Mouse (Mus musculus): ENCODE data around the gene Ptprcap.

Gene Ptprcap

DNA sequence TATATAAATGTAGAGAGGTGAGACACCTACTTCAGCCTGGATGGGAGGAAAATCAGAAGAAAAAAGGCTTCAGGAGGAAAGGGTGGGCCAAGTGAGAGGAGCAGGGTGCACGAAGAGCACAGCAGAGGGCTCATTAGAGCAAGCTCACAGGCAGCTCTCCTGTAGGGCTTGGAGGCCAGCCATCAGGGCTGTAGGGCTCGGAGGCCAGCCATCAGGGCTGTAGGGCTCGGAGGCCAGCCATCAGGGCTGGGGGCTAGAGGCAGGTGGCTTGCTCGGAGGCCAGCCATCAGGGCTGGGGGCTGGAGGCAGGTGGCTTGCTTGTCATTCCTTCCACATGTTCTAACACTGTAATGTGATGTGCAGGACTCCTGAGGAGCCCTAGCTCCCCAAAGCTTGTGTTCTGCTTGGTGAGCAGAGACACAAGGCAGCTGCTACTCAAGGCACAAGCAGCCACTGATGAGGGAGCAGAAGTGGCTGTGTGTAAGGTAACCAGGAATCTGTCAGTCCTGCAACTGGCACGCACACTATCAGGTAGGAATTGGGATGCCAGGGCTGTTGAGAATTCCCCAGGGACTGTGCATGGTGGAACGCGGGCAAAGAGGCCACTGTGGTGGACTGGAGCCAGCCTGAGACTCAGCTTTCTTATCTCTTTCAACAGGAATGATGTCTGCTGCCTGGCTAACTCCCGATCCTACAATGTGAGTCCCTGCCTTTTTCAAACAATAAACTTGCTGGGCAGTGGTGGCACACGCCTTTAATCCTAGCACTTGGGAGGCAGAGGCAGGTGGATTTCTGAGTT is 13.5 kb downstream of the Ptprcap start:
- no peak for DNase-seq (ENCODE audit: low read depth, low spot score)

DNA sequence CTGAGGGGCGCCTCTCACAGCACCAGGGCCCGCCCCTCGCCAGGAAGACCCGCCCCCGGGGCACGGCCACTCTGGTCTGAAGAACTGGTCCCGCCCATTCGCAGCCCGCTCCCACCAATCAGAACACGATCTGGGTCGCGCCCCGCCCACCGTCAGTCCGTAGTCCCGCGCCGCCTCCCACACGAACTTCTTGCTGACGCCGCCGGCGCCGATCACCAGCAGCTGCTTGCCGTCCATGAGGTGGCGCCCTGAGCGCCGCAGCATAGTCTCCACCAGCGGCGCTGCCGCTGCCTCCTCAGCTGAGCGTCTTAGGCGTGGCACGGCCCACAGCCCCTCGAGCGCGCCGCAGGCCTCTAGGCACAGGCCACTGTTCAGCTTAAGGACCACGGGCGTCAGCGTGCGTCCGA is 16.0 kb downstream of the Ptprcap start:
- DNase-seq (ENCODE audit: low read depth, low spot score), result peak; percentile 99

DNA sequence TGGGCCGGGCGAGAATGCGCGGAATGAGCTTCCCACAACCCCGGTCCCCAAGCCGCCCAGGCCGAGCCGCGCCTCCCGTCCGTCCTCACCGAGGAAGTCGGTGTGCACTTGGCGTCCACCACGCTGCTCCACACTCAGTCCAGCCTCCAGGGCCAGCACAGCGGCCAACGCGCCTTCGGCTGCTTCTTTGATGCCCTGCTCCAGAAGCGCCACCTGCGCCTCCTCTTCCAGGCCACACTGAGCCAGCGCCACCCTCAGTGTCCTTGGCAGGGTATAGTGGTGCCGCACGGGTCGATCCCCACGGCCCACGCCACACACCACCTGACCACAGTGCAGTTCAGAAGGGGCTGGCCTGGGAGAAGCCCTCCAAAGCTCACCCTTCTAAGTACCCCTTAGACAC is 16.4 kb downstream of the Ptprcap start:
- peak; percentile 66 for DNase-seq (ENCODE audit: low read depth, low spot score)

DNA sequence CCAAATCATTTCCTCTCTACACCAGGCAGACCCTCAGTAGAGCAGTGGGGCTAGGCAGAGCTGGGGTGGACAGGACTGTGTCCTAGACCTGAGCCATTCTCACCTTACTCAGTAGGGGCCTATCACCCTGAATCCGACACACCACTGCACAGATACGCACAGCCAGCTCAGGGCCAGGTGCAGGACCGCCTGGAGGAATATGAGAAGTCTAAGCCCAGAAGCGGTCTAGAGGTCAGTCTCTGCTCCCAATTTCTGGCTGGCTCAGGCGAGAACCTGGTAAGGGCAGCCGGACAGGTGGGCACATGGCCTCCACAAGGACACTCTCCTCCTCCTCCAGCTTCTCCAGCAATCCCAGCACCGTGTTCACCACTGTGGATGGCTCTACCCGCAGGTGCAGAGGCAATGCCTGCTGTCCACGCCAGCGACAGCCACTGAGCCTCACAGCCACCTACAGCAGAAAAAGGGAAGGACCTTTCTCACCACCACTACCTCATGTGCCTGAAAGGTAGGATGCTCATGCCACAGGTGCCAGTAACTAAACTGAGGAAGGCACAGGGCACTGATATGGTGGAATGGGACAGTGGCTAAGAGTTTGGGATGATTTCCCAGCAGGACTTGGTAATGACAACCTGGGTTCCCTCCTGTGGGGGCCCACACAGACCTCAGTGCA is 17.5 kb downstream of the Ptprcap start:
- DNase-seq (ENCODE audit: low read depth, low spot score), result no peak

DNA sequence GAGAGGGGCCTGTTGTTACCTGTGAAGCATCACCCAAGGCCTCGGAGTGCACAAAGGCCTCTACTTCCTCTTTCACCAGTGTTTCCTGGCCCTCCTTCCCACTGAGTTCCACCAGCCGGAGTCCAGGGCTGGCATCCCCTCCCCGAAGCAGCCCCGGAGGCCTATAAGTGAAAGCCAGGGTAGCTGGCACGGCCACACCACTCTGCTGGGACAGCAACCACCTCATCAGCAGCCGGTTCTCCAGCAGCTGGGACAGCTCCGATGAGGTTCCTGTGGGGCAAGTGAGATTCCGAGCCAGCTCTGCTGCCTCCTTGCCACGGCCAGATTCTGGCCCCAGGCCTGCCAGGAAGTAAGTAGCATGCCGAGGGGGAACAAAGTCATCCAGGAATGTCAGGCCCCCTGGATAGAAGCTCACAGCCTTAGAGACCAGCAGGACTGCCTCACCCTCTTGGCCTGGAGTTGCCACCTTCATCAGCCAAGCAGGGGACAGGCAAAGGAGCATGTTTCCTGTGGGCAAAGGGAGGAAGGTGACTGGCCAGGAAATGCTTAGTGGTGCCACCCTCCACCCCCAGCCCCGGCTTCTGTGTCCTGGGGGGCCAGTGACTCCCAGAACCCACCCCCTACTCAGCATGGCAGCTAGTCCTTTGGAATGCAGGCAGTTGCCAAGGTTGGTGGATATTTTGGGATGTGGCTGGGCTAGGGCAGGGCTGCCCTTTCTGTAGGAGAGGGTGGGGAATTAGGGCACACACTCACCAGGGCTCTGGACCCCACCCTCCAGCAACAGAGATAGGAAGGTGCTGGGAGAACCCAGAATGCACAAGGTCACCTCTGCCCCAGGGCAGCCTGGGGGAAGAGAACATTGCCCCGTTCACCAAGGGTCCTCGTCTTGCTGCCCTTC is 18.2 kb downstream of the Ptprcap start:
- no peak for DNase-seq (ENCODE audit: low read depth, low spot score)

DNA sequence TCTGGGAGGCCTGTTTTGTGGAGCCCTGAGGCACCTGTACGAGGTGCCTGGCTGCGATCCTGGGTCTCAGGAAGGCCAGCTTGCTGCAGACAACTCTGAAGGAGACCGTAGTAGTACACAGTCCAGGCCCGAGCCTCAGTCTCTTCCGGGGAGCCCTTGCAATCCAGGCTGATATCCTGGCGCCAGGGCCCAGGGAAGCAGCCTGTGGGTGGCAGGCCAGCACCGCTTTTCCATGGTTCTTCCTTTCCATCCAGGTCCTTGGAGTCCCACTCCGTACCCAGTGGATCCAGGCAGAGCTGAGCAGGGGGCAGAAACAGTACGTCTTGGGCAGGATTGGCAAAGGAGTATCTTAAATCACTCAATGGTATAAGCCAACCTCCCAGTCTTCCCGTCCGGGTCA is 19.5 kb downstream of the Ptprcap start:
- DNase-seq (ENCODE audit: low read depth, low spot score), result no peak

DNA sequence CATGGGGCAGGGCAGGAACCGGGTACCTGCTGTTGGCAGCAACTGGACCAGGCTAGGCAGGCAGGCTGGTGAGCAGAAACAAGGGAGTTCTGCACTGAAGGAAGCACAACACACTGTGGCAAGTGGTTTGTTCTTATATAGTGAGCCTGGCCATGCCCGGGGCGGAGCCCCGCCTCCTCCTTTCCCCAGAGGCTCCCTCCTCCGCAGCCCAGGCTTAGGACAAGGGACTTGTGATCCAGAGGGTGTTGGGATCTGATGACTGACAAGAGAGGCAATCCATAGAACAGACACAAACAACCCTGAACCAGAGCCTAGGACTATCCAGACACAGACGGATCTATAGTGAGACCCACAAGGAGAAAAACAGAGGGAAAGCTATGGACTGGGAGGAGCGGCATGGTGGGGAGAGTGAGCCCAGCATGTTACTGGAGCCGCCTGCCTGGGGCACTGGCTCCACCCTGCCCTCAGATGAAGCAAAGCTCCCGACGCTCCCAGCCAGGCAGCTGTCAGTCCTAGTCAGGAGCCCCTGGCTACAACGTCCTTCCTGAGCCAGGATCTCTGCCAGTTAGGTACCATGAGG is 22.1 kb downstream of the Ptprcap start, which contains the start of gene Carns1:
TSS of gene Carns1 (minus strand) at position 112 of the 580 bp plus-strand sequence.
- peak; percentile 71 for DNase-seq (ENCODE audit: low read depth, low spot score)

DNA sequence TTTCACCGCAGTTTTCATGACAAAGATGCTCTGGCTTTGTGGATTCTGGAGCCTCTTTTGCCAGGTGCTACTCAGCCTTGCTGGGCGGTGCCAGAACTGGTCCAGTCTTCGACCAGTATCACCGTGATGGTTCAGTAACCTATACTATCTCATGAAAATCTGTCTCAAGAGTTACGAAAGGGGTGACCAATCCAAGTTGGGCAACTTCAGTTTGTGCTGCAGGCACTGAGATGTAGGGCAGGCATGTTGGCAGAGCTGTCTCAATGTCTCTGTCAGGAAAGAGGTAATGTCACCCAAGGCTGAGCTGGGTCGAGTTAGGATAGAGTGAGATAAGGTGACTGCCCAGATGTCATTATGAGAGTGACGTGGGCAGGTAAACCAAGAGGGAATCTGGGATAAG is 27.0 kb downstream of the Ptprcap start:
- DNase-seq (ENCODE audit: low read depth, low spot score), result no peak

DNA sequence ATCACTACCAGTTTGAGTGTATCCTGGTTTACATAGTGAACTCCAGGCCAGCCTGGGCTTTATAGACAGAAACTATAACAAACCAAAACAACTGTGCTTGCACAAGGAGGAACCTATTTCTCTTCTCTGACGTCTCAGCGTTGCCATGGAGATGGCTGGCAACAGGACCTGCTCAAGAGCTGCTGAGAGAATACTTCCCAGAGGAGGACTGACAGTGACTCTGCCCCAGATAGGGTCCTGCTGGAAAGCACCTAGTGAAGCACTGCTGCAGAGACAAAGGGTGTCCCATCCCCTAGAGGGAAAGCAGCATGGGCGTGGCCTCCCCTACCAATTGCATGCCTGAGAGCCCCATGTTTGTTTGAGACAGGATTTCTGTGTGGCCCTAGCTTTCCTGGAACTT is 28.5 kb downstream of the Ptprcap start:
- DNase-seq (ENCODE audit: low read depth, low spot score), result peak; percentile 91

DNA sequence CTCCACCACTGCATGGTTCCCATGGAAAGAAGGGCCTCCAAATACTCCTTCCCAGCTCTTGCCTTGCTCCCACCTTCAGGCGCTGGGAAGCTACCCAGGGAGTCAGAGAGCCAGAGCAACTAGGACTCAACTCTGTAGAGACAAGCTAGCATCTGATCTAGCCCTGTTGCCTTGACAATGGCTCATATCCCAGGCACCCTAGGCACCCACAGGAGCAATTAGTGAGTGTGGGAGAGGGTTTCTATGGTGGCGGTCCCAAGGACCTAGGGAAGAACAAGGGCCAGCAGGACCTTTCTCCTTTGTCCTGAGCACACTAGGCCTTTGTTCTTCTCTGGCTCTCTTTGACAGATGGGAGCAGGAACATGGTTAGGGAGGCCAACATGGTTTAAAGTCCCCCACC is 30.3 kb downstream of the Ptprcap start:
- DNase-seq (ENCODE audit: low read depth, low spot score), result peak; percentile 80

DNA sequence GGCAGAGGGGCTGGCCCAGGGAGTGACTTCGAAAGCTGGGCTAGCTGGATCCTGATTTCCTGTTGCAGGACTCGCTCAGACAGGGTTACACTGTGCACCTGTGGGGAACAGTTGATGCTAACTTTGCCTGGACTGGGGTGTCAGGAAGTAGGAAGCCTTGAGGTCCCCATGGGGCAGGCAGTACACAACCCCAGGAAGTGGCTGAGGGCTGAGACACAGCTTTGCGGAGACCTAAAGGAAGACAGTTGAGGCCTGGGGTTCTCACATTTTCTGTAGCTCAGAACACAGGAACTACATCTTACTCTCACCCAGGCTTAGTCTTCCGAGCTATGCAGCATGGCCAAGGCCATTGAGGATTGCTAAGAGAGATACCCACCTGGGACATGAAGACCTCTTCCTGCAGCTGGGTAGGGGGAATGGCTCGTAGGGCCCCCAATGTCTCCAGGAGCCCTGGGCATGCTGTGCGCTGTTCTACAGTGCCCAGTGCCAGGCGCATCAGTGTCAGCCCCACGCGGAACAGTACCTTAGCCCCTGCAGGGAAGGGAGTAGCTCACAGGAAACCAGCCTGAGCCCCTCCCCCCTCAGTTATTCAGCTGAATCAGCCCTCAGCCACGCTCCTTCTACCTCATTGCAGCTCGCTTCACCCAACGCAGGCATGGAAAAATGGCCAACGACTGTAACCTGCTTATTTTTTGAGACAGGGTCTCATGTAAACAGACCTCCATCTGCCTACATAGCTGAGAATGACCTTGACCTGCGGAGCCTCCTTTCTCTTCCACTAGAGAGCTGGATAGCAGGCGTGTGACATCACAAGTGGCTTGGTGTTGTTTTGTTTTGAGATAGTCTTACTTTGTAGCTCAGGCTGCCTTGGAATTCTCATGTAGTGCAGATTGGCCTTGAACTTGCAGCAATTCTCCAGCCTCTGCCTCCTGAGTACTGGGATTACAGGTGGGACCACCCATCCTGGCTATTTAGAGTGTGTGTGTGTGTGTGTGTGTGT is 31.9 kb downstream of the Ptprcap start:
- no peak for DNase-seq (ENCODE audit: low read depth, low spot score)

DNA sequence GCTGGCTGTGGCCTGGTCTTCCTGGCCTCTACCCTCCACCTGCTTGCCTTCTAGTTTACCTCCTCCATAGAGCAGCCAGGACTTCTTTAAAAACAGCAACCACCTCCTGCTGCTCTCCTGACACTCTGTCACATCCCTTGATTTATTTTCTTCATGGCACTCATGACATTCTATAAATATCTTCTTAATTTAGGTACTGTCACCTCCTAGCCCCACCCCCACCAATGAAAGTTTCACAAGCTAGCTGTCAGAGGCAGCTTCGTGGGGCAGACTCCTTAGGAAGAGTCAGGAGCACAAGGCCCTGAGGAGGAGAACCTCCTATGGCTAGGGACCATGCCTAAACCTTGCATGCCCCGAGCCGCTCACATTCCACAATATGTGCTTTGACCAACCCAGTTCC is 33.9 kb downstream of the Ptprcap start:
- peak; percentile 40 for DNase-seq (ENCODE audit: low read depth, low spot score)

DNA sequence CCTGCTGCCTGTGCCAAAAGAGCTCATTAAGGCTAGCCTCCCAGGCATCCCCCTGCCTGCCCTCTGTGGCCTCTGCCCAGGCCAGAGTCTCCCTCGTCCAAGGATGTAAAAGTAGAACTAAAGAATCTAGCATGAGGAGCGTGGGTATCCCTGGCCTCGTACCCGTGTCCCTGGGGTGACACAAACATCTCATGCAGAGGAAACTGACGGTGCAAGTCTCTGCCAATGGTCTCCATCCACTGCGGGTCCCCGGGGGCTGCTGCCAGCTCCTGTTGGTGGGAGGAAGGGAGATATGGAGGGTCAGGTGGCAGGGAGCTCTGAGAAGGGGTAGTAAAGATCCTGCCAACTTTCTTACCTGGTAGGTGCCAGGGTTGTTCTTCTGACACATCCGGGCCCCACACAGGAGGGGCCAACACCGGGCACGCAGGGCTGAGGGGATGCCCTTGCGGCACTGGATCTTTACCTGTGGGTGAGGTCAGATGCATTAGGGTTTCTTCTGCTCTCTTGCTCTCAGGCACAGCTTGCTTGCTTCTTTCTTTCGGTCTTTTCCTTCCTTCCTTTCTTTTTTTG is 35.7 kb downstream of the Ptprcap start:
- DNase-seq (ENCODE audit: low read depth, low spot score), result no peak

DNA sequence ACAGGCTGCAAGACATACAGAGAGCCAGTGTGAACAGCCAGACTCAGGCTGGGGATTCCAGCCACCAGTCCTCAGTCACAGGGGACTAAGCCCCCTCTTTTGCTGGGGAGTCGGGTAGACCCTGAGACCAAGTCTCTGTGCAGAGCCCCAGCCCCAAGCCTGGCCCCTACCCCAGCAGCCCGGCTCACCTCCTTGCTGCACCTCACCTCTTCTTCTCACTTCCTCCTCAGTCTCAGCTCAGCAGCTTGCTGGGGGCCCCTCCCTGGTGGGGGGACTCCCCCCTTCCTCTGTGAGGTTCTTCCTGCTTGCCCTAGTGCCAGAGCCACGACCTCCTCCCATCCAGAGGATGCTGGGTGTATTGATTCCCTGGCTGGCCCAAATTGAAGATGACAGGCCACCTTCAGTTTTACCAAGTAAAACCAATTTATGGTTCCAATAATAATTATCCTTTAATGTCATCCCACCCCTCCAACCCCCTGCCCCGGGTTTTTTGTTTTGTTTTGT is 37.5 kb downstream of the Ptprcap start, which contains the start of gene Tbc1d10c:
TSS of gene Tbc1d10c (minus strand) at position 454 of the 504 bp plus-strand sequence.
- DNase-seq (ENCODE audit: low read depth, low spot score), result no peak

DNA sequence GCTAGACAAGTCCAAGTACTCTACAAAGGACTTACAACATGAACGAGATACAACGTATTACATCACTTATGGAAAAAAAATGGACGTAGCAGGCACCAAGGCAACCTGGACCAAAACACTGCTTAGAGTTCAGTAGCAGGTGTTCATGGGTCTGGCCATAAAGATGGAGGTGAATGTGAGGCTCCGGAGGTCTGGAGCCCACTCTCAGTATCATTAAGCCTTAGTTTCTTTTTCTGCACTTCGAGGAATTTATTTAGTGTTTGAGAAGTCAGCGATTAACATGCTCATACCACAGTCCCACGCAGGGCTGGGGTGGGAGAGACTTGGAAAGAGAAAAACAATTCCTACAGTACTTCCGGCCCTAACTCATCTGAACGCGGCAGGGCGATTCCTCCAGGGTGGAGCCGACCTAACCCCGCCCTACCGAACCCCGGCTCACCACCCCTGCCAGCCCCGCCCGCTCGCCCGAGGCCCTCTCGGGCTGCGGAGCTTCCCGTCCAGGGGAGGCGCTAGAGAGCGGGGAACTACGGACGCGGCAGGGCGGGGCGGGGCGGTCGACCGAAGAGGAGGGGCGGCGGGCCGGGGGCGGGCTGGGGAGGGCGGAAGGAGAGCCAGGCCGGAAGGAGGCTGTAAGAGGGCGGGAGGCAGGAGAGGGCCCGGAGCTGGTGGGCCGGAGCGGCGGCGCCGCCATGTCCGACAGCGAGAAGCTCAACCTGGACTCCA is 38.3 kb downstream of the Ptprcap start, which contains the start of gene Ppp1ca:
TSS of gene Ppp1ca (plus strand) at position 538 of the 723 bp plus-strand sequence.
- peak; percentile 97 for DNase-seq (ENCODE audit: low read depth, low spot score)

DNA sequence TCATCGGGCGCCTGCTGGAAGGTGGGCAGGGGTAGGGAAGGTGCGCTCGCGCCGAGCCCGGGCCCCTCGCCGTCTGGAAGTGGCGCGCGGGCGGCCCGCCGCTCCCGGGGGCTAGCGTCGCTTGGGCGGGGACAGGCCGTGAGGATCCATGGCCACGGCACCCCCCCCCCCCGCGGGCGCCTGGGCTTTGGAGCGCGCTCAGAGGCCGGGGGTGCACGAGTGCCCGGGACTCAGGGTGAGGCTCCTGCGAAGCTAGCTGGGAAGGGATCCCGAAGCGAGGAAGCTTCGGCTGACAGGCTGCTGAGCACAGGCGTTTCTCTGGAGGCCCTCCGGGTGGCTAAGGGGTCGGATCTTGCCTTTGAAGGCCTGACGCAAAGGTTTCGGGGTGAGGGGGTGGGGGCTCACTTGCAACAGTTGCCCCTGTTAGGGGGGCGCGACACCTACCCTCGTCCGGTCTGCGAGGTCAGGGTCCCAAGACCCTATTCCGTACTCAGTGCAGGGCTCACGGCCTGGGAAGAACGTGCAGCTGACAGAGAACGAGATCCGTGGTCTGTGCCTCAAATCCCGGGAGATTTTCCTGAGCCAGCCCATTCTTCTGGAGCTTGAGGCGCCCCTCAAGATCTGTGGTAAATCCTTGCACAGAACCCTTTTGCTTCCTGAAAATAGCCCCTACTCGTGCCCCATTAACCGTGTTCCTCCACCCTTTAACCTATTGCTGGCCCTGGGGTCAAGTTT is 39.0 kb downstream of the Ptprcap start:
- DNase-seq (ENCODE audit: low read depth, low spot score), result peak; percentile 53

DNA sequence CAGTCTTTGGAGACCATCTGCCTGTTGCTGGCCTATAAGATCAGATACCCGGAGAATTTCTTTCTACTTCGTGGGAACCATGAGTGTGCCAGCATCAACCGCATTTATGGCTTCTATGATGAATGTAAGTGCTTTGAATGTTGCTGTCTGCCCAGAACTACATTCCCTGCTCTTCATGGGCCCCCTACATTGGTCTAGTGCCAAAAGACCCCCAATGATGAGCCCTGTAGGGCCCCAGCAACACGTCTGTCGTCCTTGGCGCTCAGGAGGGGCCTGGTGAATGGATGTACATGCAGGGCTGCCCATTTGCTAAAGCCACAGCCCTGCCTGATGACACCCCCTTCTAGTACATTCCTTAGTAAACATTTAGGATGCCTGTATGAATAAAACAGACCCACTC is 39.7 kb downstream of the Ptprcap start:
- no peak for DNase-seq (ENCODE audit: low read depth, low spot score)

DNA sequence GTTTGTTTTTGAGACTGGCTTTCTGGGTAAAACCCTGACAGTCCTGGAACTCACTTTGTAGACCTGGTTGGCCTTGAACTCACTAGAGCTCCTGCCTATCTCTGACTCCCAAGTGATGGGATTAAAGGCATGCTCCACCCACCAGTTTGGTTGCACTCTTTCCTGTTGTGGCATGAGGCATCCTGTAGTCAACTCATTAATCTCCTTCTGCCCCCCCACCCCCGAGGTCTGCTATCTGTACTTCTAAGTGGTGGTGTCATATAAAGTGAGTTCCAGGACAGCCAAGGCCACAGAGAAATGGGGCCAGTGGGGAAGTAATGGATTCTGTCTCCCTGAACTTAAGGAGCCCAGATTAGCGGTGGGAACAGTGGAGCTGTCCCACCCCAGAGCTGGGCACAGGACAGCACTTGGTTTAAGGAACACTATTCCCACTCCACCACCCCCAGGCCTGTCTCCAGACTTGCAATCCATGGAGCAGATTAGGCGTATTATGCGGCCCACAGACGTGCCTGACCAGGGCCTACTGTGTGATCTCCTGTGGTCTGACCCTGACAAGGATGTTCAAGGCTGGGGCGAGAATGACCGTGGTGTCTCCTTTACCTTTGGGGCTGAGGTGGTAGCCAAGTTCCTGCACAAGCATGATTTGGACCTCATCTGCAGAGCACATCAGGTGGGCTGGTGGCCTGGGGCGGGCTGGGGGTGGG is 40.8 kb downstream of the Ptprcap start:
- DNase-seq (ENCODE audit: low read depth, low spot score), result no peak

Data from brain, adult 2 months (tissue).